Mouse (Mus musculus) C2C12 (cell line): ENCODE results near the gene Rbbp5. TPM values are rescaled to one million over a fixed set of nuclear protein-coding genes. Genes with fewer than 3 reads are reported as not detected.
"Not testable (repeated sequence)": the region's sequence is repeated elsewhere in the genome, so short reads cannot be mapped to it uniquely, and the experiment has no call there.

Experiments
- H3K27me3 ChIP-seq: one replicate; pipeline ENCODE4 v1.6.1; 2011; ENCODE audit not compliant: control insufficient read depth, insufficient read depth, insufficient read length
- H3K36me3 ChIP-seq: one replicate; pipeline ENCODE4 v1.6.1; 2011; ENCODE audit not compliant: control insufficient read depth, insufficient read depth
- H3K4me3 ChIP-seq: one replicate; pipeline ENCODE4 v1.5.1; 2011; ENCODE audit warnings: mild to moderate bottlenecking, control low read depth; ENCODE audit not compliant: poor library complexity, insufficient read depth, severe bottlenecking
- H3K79me2 ChIP-seq: one replicate; pipeline ENCODE4 v1.6.1; 2011; ENCODE audit not compliant: control insufficient read depth, insufficient read depth
- H3K79me3 ChIP-seq: one replicate; pipeline ENCODE4 v1.6.1; 2011; ENCODE audit warnings: low read depth, control low read depth
- H3ac ChIP-seq: one replicate; pipeline ENCODE3; 2011; ENCODE audit warnings: low read depth; ENCODE audit not compliant: control insufficient read depth, insufficient read length
- CEBPB ChIP-seq: IDR thresholded peaks from one replicate; pipeline ENCODE4 v1.6.1; 2011; ENCODE audit warnings: low read depth, mild to moderate bottlenecking, control low read depth, moderate library complexity
- CTCF ChIP-seq: IDR thresholded peaks from one replicate; pipeline ENCODE4 v1.5.1; 2011; ENCODE audit not compliant: control insufficient read depth, insufficient read depth, insufficient read length
- FOSL1 ChIP-seq: IDR thresholded peaks from one replicate; pipeline ENCODE4 v1.8.0; 2011; ENCODE audit warnings: mild to moderate bottlenecking, low read length; ENCODE audit not compliant: poor library complexity, insufficient read depth, severe bottlenecking
- MAX ChIP-seq: IDR thresholded peaks from one replicate; pipeline ENCODE4 v1.6.1; 2011; ENCODE audit warnings: mild to moderate bottlenecking, control low read depth
- MYOD1 ChIP-seq: IDR thresholded peaks from one replicate; pipeline ENCODE4 v1.6.1; 2011; ENCODE audit warnings: low read depth; ENCODE audit not compliant: control insufficient read depth, insufficient read length
- MYOG ChIP-seq: IDR thresholded peaks from one replicate; pipeline ENCODE4 v1.6.1; 2011; ENCODE audit not compliant: control insufficient read depth, insufficient read length; ENCODE audit errors: extremely low read depth
- USF1 ChIP-seq: IDR thresholded peaks from one replicate; pipeline ENCODE4 v1.6.1; 2011; ENCODE audit warnings: low read depth, mild to moderate bottlenecking, control low read depth, moderate library complexity
- polyA plus RNA-seq: library from polyadenylated mRNA; unstranded; fragments of >200 nt; fragmentation: generic; extraction: Trizol; gene quantifications from one replicate; pipeline ENCODE4 v1.2.1, GENCODE M21; 2012; ENCODE audit warnings: missing spikeins

Rbbp5 gene
- polyA plus RNA-seq, 1 experiment, result 22.2 TPM

DNA sequence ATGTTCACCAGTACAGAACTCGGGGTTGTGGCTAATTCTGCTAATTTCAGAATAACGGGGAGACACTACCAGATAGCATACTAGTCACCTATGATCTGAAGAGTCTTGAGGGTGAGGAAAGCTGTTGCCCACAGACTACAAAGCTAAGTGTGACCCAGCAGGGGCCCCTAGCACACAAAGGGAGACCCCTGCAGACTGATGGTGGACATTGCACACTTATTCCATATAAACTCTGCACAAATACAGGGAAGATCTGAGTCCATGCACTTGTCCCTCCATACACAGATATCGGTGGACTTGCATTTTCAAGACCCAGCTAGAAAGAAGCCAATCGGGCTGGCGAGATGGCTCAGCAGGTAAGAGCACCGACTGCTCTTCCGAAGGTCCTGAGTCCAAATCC lies 7.6 kb upstream of the Rbbp5 start:
- Histone ChIP-seq H3K79me2 (no peaks in the 10 kb centered on the region), H3ac (no peak overlapping the region)

DNA sequence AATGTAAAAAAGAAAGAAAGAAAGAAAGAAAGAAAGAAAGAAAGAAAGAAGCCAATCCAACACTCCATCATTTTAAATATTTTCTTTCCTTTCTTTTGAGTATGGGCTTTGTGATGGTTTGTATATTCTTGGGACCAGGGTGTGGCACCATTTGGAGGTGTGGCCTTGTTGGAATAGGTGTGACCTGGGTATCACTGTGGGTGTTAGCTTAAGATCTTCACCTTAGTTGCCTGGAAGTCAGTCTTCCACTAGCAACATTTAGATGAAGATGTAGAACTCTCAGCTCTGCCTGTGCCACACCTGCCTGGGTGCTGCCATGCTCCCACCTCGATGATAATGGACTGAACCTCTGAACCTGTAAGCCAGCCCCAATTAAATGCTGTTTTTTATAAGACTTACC lies 7.1 kb upstream of the Rbbp5 start:
- not testable (repeated sequence) for H3ac ChIP-seq, H3K4me3 ChIP-seq, H3K36me3 ChIP-seq, H3K79me3 ChIP-seq, H3K27me3 ChIP-seq, H3K79me2 ChIP-seq

More for the DNA sequence above, 7.6 kb upstream of the Rbbp5 start:
- H3K79me3 ChIP-seq, result peaks cover 2% of the 10 kb centered on the region
- TF ChIP-seq MYOD1 (no peak), CEBPB (no peak), MAX (no peak), MYOG (no peak), FOSL1 (no peak)
- H3K4me3 ChIP-seq, result no peak overlapping the region
- H3K27me3 ChIP-seq, result no peaks in the 10 kb centered on the region
- H3K36me3 ChIP-seq, result peaks cover 6% of the 10 kb centered on the region

DNA sequence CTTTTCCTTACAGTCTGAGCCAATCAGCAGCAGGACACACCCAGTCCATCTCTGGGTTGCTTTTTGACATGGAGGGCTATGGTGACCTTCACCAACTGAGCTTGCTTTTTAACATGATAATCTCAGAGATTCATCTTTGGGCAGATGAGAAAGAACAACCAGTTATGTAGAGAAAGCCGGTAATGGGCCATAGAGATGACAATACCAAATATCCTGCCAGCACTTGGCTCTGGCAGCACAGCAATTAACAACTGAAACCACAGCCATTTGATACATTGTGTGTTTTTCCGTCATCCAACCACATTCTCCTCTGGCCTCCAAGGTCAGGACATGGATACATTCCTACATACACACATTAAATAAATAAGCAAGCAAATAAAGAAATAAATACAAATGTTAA lies 6.1 kb upstream of the Rbbp5 start:
- TF ChIP-seq CEBPB, result no peak
- TF ChIP-seq USF1, result no peak
- no peak for TF ChIP-seq CTCF
- no peak for TF ChIP-seq MAX
- no peak for TF ChIP-seq MYOG
- no peak for TF ChIP-seq FOSL1
- TF ChIP-seq MYOD1, result no peak
- no peak overlapping the region for H3K4me3 ChIP-seq
- peaks cover 2% of the 10 kb centered on the region for H3K79me3 ChIP-seq
- no peak overlapping the region for H3ac ChIP-seq
- peaks cover 6% of the 10 kb centered on the region for H3K36me3 ChIP-seq
- peaks cover 3% of the 10 kb centered on the region for H3K79me2 ChIP-seq
- no peaks in the 10 kb centered on the region for H3K27me3 ChIP-seq

DNA sequence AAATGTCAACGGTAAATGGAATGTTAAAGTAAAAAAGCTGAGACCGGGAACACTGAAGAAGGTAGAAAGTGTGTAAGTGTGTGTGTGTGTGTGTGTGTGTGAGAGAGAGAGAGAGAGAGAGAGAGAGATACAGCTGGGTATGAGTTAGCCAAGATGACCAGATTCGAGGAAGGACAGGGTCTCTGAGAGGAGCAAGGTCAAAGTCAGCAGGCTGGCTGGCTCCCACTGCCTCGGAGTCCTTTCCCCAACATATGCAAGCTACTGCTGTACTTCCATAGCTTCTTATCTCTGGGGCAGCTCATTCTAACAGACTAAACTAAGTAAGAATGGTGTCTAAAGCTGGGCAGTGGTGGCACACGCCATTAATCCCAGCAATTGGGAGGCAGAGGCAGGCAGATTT lies 5.7 kb upstream of the Rbbp5 start:
- H3K36me3 ChIP-seq, result peaks cover 5% of the 10 kb centered on the region
- no peak overlapping the region for H3K4me3 ChIP-seq
- H3ac ChIP-seq, result no peak overlapping the region
- no peak for TF ChIP-seq FOSL1
- TF ChIP-seq MAX, result no peak
- TF ChIP-seq CTCF, result no peak
- peaks cover 8% of the 10 kb centered on the region for H3K79me2 ChIP-seq
- no peaks in the 10 kb centered on the region for H3K27me3 ChIP-seq
- H3K79me3 ChIP-seq, result peaks cover 4% of the 10 kb centered on the region

DNA sequence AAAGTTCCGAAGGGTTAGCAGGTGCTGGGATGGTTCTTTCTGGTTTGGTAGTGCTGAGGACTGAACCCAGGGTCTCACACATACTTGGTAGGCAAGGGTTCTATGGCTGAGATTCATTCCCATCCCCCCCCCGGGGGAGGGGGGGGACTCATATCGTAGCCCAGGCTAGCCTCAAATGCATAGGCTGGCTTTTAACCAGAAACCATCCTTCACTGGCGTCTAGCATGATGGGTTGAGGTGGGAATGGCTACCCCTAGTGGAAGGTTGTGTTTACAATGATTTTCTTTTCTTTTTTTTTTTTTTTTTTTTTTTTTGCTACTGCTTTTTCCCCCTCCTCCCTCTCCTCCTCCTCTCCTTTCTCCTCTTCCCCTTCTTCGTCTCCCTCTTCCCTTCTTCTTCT lies 4.6 kb upstream of the Rbbp5 start:
- no peak for TF ChIP-seq FOSL1
- no peak for TF ChIP-seq MYOG
- TF ChIP-seq MYOD1, result no peak
- H3K79me3 ChIP-seq, result peaks cover 7% of the 10 kb centered on the region
- H3K36me3 ChIP-seq, result no peaks in the 10 kb centered on the region
- H3K79me2 ChIP-seq, result peaks cover 14% of the 10 kb centered on the region
- no peak overlapping the region for H3K4me3 ChIP-seq
- H3ac ChIP-seq, result no peak overlapping the region
- no peaks in the 10 kb centered on the region for H3K27me3 ChIP-seq

DNA sequence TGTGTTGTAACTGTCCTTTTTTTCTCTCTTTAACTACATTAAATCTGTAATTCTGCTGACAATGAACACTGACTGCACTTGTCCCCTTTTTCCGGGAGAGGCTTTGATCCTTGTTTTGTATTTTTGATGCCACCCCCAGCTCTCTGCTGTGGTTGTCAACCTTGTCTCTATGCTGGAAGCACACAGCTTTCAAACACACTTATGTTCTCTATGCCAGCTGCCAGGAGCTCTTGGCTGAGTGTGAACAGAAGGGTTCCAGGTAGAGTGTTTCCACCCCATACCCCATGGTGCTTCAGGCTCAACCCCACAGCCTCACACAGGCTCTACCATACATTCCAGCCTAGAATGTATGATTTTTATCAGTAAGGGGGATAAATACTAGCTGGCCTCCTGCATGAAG lies 2.7 kb upstream of the Rbbp5 start:
- TF ChIP-seq MAX (no peak), CTCF (no peak), USF1 (no peak), CEBPB (no peak), MYOG (no peak), MYOD1 (no peak), FOSL1 (no peak)
- Histone ChIP-seq H3K4me3 (no peak overlapping the region), H3ac (no peak overlapping the region), H3K79me2 (peaks cover 33% of the 10 kb centered on the region), H3K79me3 (peaks cover 27% of the 10 kb centered on the region), H3K27me3 (no peaks in the 10 kb centered on the region), H3K36me3 (no peaks in the 10 kb centered on the region)

DNA sequence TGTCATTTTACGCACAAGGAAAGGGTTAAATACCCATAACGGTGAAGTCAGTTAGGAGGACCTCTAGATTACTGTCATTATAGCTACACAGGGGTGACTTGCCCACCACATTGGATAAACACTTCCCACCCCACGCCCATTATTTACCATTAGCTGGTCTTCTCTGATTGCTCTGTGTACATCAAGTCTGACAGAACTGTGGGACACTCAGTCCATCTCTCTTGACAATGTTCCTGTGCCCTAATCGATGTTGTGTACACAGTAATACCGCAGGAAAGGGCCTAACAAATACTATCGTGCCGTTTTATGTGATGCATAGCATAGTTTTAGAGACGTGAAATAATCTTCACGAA lies 614 bp upstream of the Rbbp5 start:
- peak overlapping the region; percentile 79 for H3ac ChIP-seq
- peak overlapping the region; percentile 96 for H3K4me3 ChIP-seq
- H3K36me3 ChIP-seq, result peaks cover 4% of the 10 kb centered on the region
- no peaks in the 10 kb centered on the region for H3K27me3 ChIP-seq
- H3K79me2 ChIP-seq, result peaks cover 54% of the 10 kb centered on the region
- peaks cover 46% of the 10 kb centered on the region for H3K79me3 ChIP-seq
- TF ChIP-seq CEBPB (no peak), USF1 (no peak), MYOD1 (no peak), CTCF (no peak), MAX (no peak), MYOG (no peak), FOSL1 (no peak)
